Mouse (Mus musculus): ENCODE measurements around the gene Tex13c2. TPM values are rescaled to one million over a fixed set of nuclear protein-coding genes. Genes with fewer than 3 reads are reported as not detected.

Gene Tex13c2
- not detected for total RNA-seq (2021)

DNA sequence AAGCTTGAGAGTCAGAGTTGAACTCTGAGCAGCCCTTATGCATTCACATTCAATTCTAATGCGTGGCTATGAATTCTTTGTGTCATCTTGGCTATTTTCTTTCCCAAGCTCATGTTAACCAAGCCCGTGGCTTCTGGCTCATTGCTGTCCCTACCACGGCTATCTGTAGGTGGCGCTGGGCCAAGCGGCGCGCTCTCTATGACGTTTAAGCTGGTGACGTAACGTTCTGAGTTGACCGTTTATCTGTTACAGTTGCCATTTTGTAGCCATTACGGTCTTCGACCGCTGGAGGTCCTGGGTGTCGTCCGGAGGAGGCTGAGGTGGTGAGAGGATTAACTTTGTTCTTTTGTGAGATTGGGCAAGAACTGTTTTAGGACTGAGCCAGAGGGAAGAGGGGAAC lies at the start of gene Tex13c2:
Gene Tex13c2 (plus strand): TSS at position 246 of the 400 bp plus-strand sequence.
- no peak for DNase-seq

DNA sequence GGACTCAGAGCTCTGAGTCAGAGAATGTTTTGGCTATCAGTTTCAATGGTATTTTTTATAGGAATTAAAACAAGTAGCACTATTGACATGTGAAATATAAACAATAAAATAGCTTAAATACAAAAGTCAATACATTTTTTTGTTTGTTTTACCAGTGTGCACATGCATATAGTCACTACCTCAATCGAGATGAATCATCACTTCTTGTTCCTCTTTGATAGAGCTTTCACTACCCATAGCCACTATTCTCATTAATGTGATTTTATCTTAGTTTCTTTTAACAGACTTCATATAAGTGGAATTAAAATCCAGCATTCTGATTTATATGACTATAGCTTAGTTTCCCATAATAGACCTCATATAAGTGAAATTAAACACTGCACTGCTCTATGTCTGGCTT lies 39.2 kb upstream of the Tex13c2 start:
- no peak for DNase-seq

DNA sequence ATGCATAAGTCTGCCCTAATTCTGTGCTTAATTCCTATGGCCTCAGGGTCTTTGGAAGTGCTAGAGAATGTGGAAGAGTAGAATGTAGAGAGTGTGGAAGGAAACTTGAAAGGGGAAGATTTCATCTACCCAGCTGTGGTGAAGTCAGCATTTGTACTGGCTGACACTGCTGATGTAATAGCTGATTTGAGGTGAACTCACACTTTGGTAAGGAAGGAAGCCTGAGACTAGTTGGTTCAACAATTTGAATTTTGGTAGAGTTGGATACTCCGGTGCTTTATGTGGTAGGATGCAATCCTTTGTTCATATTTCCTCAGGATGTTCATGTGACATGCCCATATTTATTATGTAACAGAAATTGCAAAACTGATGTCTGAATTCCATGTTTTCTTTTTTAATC lies 36.5 kb upstream of the Tex13c2 start:
- no peak for DNase-seq

DNA sequence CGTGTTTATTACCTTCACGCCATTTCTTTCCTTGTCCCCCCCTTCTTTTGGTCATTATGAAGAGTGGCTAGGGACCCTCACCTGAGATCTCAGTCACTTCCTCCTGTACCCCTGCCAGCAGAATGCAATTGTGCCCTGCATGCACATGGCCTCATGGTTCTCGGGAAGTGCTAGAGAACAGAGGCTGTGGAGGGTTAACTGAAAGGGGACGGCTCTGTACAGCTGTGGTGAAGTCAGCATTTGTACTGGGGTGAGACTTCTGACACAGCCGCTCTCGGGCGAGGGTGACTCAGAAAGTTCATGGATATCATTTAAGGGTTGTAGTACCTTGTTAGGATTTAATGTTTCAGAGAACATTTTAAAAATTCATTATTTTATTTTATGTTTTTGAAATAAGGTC lies 35.0 kb upstream of the Tex13c2 start:
- no peak for DNase-seq

DNA sequence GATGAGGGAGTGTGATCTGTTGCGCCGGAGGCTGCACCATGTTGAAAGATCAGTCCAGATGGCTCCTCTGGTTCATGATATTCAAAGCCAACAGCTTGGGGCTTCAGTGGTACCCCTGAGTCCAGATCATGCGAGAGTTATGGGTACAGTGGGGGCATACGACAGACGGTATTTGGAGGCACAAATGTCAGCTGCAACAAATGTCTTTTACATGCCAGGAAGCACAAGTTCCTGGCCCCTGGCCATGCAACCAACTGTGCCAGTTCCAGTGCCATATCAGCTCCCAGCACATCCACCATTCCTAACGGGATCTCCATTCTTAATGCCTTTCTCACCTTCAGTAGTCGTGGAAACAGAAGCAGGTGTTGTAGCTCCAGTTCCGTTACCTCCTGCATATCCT lies 845 bp downstream of the Tex13c2 start:
- no peak for DNase-seq

DNA sequence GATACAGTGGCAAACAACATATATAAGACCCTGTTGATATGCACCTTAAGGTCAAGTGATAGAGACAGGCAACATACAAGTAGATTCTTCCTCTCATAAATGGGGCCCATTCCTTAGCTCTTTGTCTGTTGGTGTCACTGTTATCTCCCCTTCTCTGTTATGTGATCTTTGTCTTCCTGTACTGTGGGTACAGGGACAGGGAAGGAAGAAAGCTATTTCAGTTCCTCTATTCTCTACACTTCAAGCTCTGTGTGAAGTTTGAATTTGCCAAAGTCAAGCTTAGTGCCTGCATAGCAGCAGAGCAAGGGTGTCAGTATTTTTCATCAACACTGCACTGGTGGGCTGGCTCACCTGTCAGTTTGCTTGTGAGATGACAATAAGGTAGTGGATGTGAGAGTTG lies 11.0 kb downstream of the Tex13c2 start:
- DNase-seq = no peak

DNA sequence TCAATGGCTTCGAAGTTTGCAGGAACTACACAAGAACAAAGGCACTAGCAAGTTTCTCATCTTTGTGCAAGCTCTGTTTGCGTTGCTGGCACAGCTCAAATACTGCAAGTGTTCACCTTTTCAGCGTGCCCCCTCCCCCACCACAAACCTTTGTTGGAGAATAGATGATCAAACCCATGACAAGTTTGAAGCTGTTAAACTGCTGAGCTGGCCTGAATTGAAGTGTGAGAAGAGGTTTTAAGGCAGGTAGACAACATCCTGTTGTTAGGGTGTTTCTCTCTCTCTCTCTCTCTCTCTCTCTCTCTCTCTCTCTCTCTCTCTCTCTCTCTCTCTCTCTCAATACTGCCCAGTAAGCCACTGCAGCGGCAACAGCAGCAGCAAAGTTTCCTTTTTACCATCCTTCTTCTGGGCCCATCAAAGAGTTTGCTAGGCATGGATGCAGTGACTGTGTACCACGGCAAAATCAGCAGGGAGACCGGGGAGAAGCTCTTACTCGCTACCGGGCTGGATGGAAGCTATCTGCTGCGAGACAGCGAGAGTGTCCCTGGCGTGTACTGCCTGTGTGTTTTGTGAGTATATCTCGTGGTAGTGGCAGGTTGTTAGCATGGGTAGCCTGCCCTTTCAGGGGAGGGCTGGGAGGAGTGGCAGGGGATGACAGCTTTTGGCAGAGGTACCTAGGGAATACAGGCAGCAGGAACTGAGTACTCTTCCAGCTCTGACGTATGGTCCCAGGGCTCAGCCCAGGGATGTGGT lies 13.0 kb downstream of the Tex13c2 start, which contains the start of gene Sh2d1a:
Gene Sh2d1a (plus strand): TSS at position 163 of the 753 bp plus-strand sequence.
- no peak for DNase-seq

DNA sequence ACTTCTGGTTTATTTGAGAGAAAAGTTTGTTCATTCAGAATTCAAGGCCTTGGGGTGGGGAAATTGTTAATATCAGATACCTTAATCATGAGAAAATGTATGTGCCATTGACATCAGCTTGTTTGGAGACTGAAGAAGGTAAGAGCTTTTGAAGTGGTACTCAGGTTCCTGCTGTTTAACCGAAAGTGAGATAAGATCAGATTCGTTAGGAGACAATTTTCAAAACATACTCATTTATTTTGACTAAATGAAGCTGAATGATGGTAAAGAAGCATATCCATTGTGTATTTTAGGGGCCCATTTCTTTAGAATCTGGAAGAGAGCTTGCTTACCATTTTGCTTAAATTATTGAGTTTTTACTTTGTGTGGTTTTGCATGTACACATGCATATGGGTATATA lies 21.6 kb downstream of the Tex13c2 start:
- no peak for DNase-seq

DNA sequence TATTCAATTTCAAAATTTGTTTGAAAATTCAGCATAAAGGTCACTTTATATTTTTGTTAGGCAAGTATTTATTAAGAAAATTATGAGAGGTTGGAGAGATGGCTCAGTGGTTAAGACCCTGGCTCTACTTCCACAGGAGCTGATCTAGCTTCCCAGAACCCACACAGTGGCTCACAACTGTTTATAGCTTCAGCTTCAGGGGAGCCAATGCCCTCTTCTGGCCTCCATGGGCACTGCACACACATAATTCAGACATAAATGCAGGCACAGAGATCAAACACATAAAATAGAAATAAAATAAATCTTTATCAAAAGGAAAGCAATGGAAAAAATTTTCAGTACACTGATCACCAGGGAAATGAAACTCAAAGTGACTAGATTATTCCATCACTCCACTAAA lies 23.1 kb downstream of the Tex13c2 start:
- DNase-seq = no peak

DNA sequence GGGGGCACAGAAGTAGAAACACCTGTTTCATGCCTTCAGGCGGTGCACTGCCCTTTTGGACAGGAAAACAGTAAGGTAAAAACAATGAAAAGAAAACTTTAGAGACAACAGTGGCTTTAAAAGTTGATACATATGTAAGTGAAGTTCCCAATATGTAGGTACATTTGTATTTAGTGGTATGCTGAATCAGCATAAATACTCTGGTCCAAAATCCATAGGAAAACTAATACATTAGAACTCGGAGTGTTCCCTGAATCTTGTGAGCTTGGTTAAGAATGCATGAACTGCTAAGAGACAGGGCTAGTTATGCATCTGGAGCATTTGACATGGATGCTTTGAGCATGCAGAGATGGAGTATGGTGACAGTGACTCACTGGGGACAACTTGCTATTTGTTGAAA lies 33.4 kb downstream of the Tex13c2 start:
- DNase-seq = no peak

DNA sequence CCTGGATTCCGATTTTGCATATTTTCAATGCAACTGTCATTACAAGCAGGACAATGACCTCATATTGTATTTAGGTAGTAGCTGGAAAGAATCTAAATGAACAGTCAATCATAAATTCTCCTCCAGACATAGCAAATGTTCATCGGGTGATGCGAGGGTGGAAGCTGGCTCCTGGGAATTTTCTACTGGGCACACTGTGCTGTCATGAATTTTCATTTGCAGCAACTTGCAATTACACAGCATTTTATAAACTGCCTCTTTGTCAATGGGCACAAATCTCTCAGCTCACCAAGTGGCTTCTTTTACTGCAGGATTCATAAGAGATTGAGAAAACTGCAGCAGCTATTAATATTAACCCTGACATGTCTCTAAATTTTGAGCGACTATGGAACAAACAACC lies 41.2 kb downstream of the Tex13c2 start:
- DNase-seq = no peak

DNA sequence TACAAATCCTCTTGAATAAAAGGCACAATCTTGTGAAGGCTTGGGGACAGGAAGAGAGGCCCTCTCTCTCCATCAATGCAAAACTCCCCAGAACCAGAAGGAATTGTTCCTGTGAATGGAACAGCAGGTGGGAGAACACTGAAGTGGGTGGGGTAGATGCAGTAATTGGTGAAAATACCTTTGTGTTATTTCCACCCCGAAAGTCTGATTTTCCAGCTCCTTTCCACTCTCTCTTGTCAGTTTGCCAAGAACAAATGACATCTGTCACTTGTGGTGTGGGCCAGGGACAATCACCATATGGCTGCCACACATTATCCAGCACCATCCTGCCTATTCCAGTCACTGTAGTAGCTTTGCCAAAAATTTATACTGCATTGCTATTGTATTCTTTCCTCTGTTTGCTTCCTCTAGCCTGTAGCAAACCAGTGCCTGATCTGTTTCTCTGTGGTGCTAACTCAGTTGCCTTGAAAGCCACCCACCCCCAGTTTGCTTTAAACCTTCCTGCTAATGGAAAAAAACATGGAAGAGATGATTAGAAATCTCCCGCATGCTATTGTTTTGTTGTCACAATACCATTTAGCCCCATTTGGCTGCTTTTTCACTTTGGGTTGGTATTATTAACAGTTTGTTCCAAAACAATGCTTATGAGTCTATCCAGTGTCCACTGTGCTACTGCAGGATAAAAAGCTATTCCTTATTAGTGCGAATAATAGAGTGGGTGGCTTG lies 50.7 kb downstream of the Tex13c2 start:
- DNase-seq = no peak

DNA sequence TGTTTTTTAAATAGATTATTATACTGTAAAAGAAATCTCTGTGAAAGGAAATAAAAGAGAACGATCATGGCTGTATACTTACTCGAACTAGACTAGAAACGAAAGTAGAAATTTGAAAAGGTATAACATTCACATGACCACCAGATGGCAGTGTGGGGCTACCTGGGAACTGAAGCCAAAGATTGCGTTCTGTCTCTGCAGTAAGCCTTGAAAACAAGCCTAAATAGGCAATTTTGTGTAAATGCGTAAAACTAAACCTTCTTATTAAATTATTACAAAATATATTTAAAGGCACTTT lies 51.2 kb downstream of the Tex13c2 start:
- peak; percentile 75 for DNase-seq

Other genes with a start within 250 kb of the Tex13c2 start
- under 1 TPM in 1 of 2 experiments, not detected in 1; 0.36 TPM for gene Sh2d1a, start 12.8 kb downstream of the Tex13c2 start, total RNA-seq (2021)